ENCODE assay signal across 29 mouse cellular contexts in the genomic region with DNA sequence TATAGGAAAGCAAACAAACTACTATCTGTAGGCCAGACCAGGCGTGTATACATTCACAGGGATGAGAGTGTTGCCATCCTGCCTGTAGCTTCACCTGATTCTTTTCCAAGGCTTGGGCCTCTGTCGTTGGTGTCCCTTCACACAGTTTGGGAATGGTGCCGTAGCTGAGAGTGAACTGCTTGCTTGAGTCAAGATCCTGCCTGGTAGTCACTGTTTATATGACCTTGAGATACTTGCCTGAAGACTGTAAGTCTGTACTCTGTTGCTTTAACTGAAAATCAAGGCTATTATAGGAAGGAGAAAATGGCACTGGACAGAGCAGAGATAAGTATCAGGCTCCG.
DNase-seq lines count a peak whose midpoint lies in the region; ATAC-seq and TF ChIP-seq lines count a peak whose summit lies in the region.
"Had no signal": no experiment of that assay in that cellular context is flagged by ENCODE, and none has a peak within 500 bp of the region (broad histone marks: within the 10 kb centered on the region; RNA-seq: fewer than 3 reads in every experiment).

No protein-coding gene starts in this region.

- 49% methylated on average over 4 of the region's 4 CpGs for whole genome bisulfite sequencing in heart, embryonic 13.5 days
- 62% methylated on average over 4 of the region's 4 CpGs for WGBS in lung, adult 2 months

- H3K9ac ChIP-seq in heart, embryonic 13.5 days = no peak overlapping the region
- H3K9ac ChIP-seq: forebrain, embryonic 13.5 days; hindbrain, embryonic 15.5 days; limb, embryonic 15.5 days; liver, embryonic 15.5 days; midbrain, embryonic 12.5 days; neural tube, embryonic 12.5 days had no signal

- TF ChIP-seq CTCF in lung, adult 2 months (IDR thresholded peaks at IDR 0.05; ENCODE audit: insufficient read depth, low read length) = no peak

- peak; percentile 13 to 18 for DNase-seq in adrenal gland, adult 18-20 months (ENCODE audit: low spot score in 2 of 2)
- DNase-seq in adrenal gland, postnatal 4 days (ENCODE audit: low spot score in 2 of 2) = no peak
- no peak for DNase-seq in heart, adult 18-20 months
- DNase-seq in kidney, adult 18-20 months = peak; percentile 21
- DNase-seq in kidney, postnatal 14 days = no peak
- peak; percentile 1 for DNase-seq in lung, adult 2 months
- DNase-seq in lung, adult 18-20 months = no peak
- DNase-seq: cerebellum, adult 11 months; cerebellum, adult 9-10 months; cerebellum, postnatal 36 days; gastrocnemius, postnatal 10 days; kidney, postnatal 4 days; layer of hippocampus, postnatal 36 days; lung, postnatal 36 days; right cerebral cortex, adult 18-20 months; spleen, adult 18-20 months; thymus, postnatal 14 days had no signal

- no peaks in the 10 kb centered on the region for H3K36me3 ChIP-seq in heart, embryonic 13.5 days
- H3K36me3 ChIP-seq: hindbrain, embryonic 10.5 days; hindbrain, embryonic 15.5 days; limb, embryonic 10.5 days; liver, embryonic 15.5 days; midbrain, embryonic 12.5 days had no signal

- H3K27me3 ChIP-seq in heart, embryonic 13.5 days (replicated peaks) = no peaks in the 10 kb centered on the region
- H3K27me3 ChIP-seq: forebrain, embryonic 13.5 days; hindbrain, embryonic 15.5 days; limb, embryonic 15.5 days; liver, embryonic 15.5 days; neural tube, embryonic 12.5 days had no signal

- no peak for ATAC-seq in heart, embryonic 13.5 days (ENCODE audit: extremely low read depth, insufficient number of reproducible peaks, low FRiP score, low TSS enrichment)
- ATAC-seq: forebrain, embryonic 13.5 days; inflammation-experienced regulatory T-cells, adult 6 months had no signal

- H3K4me2 ChIP-seq in heart, embryonic 13.5 days = no peak overlapping the region
- H3K4me2 ChIP-seq: forebrain, embryonic 13.5 days; hindbrain, embryonic 15.5 days; limb, embryonic 15.5 days; liver, embryonic 15.5 days; midbrain, embryonic 12.5 days; neural tube, embryonic 12.5 days had no signal

- no peak for TF ChIP-seq POLR2A in lung, adult 2 months (IDR thresholded peaks at IDR 0.05; ENCODE audit: borderline replicate concordance, extremely low read depth, low read depth, low read length)

- H3K27ac ChIP-seq in heart, embryonic 13.5 days (replicated peaks) = peak overlapping the region; percentile 29; the same call in 1 of the 2 replicates
- H3K27ac ChIP-seq: forebrain, embryonic 13.5 days; hindbrain, embryonic 10.5 days; hindbrain, embryonic 15.5 days; limb, embryonic 10.5 days; limb, embryonic 15.5 days; liver, embryonic 15.5 days; midbrain, embryonic 12.5 days; neural tube, embryonic 12.5 days had no signal

- H3K4me1 ChIP-seq in heart, embryonic 13.5 days = peaks cover 55% of the 10 kb centered on the region
- H3K4me1 ChIP-seq in lung, adult 2 months (ENCODE audit: control insufficient read depth, insufficient read depth, low read length) = peaks cover 11% of the 10 kb centered on the region
- H3K4me1 ChIP-seq: liver, embryonic 15.5 days had no signal

- H3K9me3 ChIP-seq in heart, embryonic 13.5 days = no peaks in the 10 kb centered on the region
- H3K9me3 ChIP-seq: forebrain, embryonic 13.5 days; hindbrain, embryonic 10.5 days; hindbrain, embryonic 15.5 days; limb, embryonic 10.5 days; limb, embryonic 15.5 days; liver, embryonic 15.5 days; megakaryocyte, embryonic 14.5 days; midbrain, embryonic 12.5 days; neural tube, embryonic 12.5 days had no signal

- H3K4me3 ChIP-seq in heart, embryonic 13.5 days = no peak overlapping the region
- no peak overlapping the region for H3K4me3 ChIP-seq in lung, adult 2 months (replicated peaks; ENCODE audit: extremely low read depth, low read depth, low read length)
- H3K4me3 ChIP-seq: forebrain, embryonic 13.5 days; hindbrain, embryonic 10.5 days; hindbrain, embryonic 15.5 days; limb, embryonic 10.5 days; limb, embryonic 15.5 days; liver, embryonic 15.5 days; megakaryocyte, embryonic 14.5 days; midbrain, embryonic 12.5 days; myocyte; neural tube, embryonic 12.5 days had no signal

Comparison
In these comparisons a context has a peak if more than half of its experiments do, and no peak if none do; other contexts are left out.
1. DNase-seq: peak in adrenal gland, adult 18-20 months (2 of 2), kidney, adult 18-20 months (single experiment) and lung, adult 2 months (single experiment); none in adrenal gland, postnatal 4 days (0 of 2), heart, adult 18-20 months (0 of 2), kidney, postnatal 14 days (single experiment) and lung, adult 18-20 months (0 of 2).